Mouse (Mus musculus) liver, embryonic 15.5 days (tissue): ENCODE measurements around the gene Gpc6. TPM values are rescaled to one million over a fixed set of nuclear protein-coding genes. Genes with fewer than 3 reads are reported as not detected.

ENCODE experiments used
- ATAC-seq: fragments of 200-750 bp; cut with Nextera tagmentation; 2 replicates; pipeline ENCODE4 v1.8.0; 2017; ENCODE audit warnings: moderate number of reproducible peaks, mild to moderate bottlenecking, moderate library complexity; ENCODE audit not compliant: insufficient read depth
- H3K27ac ChIP-seq: fragments of 300-500 bp; sonication (generic); replicated peaks from 2 replicates; pipeline ENCODE4 v1.5.1; 2015; ENCODE audit warnings: mild to moderate bottlenecking, inconsistent platforms
- H3K27me3 ChIP-seq: fragments of 300-500 bp; sonication (generic); 2 replicates; pipeline ENCODE4 v1.6.1; 2015; ENCODE audit warnings: mild to moderate bottlenecking, inconsistent platforms
- H3K36me3 ChIP-seq: fragments of 300-500 bp; sonication (generic); replicated peaks from 2 replicates; pipeline ENCODE4 v1.6.1; 2015; ENCODE audit warnings: moderate library complexity, mild to moderate bottlenecking, inconsistent platforms
- H3K4me1 ChIP-seq: fragments of 300-500 bp; sonication (generic); replicated peaks from 2 replicates; pipeline ENCODE4 v1.6.1; 2015; ENCODE audit warnings: inconsistent platforms
- H3K4me2 ChIP-seq: fragments of 300-500 bp; sonication (generic); 2 replicates; pipeline ENCODE4 v1.6.1; 2015; ENCODE audit warnings: moderate library complexity, mild to moderate bottlenecking, inconsistent platforms
- H3K4me3 ChIP-seq: fragments of 300-500 bp; sonication (generic); replicated peaks from 2 replicates; pipeline ENCODE4 v1.5.1; 2015; ENCODE audit warnings: mild to moderate bottlenecking, inconsistent platforms
- H3K9ac ChIP-seq: fragments of 300-500 bp; sonication (generic); 2 replicates; pipeline ENCODE4 v1.6.1; 2015; ENCODE audit warnings: moderate library complexity, mild to moderate bottlenecking, inconsistent platforms
- H3K9me3 ChIP-seq: fragments of 300-500 bp; sonication (generic); replicated peaks from 2 replicates; pipeline ENCODE4 v1.6.1; 2016; ENCODE audit warnings: inconsistent platforms
- WGBS: fragments of 180-500 bp; shearing (Covaris S2); methylation state at CpG from one replicate; pipeline ENCODE4 v1.1.7; 2015; ENCODE audit warnings: mixed read lengths; ENCODE audit not compliant: insufficient replicate concordance; 5-methylcytosine and 5-hydroxymethylcytosine counted together
- polyA plus RNA-seq: library from polyadenylated mRNA; unstranded; fragments of >200 nt; fragmentation: Nextera tagmentation; extraction: Ambion mirVana; gene quantifications from 2 replicates; pipeline ENCODE4 v1.2.1, GENCODE M21; 2015

Gene Gpc6
- polyA plus RNA-seq, 1 experiment from 2014 or later, result 3.4 TPM

- no peaks in the 10 kb centered on the region for H3K36me3 ChIP-seq
- no peak overlapping the region for H3K27ac ChIP-seq
- no peak overlapping the region for H3K9ac ChIP-seq
- no peaks in the 10 kb centered on the region for H3K9me3 ChIP-seq
- ATAC-seq, result no peak
- no peak overlapping the region for H3K4me3 ChIP-seq
- H3K4me2 ChIP-seq, result no peak overlapping the region
- WGBS, result 60% methylated on average over 10 of the region's 10 CpGs
- no peaks in the 10 kb centered on the region for H3K4me1 ChIP-seq
- H3K27me3 ChIP-seq, result no peaks in the 10 kb centered on the region
Measured at GRCm38 (mm10) chr14:117912624-117913270, 987.6 kb downstream of the Gpc6 start.

DNA sequence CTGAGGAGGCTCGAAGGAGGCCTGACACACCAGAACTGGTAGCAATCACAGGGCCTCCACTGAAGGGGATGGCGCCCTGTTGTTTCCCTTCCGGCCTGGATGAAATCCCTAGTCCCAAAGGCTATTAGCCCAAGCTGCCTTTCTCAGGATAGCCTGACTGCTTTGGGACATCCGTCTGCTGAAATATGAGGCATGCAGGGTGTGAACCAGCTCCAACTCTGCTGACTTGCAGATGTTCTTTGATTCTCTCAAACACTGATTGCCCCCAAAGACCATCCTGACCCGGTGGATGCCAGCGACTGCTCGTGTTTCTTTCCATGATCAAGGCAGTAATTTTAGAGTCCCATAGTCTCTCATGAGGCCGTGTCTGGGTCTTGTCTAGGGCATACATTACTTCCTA lies 991.5 kb downstream of the Gpc6 start:
- H3K27me3 ChIP-seq, result no peaks in the 10 kb centered on the region
- 62% methylated on average over 8 of the region's 8 CpGs for WGBS
- H3K36me3 ChIP-seq, result no peaks in the 10 kb centered on the region
- H3K4me2 ChIP-seq, result no peak overlapping the region
- no peak overlapping the region for H3K27ac ChIP-seq
- H3K9ac ChIP-seq, result no peak overlapping the region
- ATAC-seq, result no peak
- no peak overlapping the region for H3K4me3 ChIP-seq
- H3K4me1 ChIP-seq, result no peaks in the 10 kb centered on the region
- H3K9me3 ChIP-seq, result no peaks in the 10 kb centered on the region

- Histone ChIP-seq H3K4me2 (no peak overlapping the region), H3K27me3 (no peaks in the 10 kb centered on the region), H3K9ac (no peak overlapping the region), H3K4me1 (no peaks in the 10 kb centered on the region), H3K36me3 (no peaks in the 10 kb centered on the region), H3K9me3 (no peaks in the 10 kb centered on the region), H3K27ac (no peak overlapping the region), H3K4me3 (no peak overlapping the region)
- 84% methylated on average over 10 of the region's 10 CpGs for WGBS
- ATAC-seq, result no peak
Measured at GRCm38 (mm10) chr14:117918724-117919123, 993.6 kb downstream of the Gpc6 start.

DNA sequence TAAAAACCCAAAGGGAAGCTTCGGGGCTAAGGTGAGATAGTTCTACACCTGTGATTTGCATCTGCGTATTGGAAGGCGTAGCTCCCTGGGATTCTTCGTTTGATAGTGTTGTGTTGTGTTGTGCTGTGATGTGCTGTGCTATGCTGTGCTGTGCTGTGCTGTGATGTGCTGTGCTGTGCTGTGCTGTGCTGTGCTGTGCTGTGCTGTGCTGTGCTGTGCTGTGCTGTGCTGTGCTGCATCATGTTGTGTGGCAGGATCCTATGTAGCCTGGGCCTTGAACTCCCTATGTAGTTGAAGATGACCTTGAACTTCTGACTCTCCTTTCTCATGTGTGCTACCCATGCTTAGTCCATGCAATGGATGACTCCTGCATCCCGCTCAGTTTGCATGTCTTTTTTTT lies 994.5 kb downstream of the Gpc6 start:
- H3K27me3 ChIP-seq, result no peaks in the 10 kb centered on the region
- H3K27ac ChIP-seq, result no peak overlapping the region
- H3K9me3 ChIP-seq, result no peaks in the 10 kb centered on the region
- ATAC-seq, result no peak
- H3K4me2 ChIP-seq, result no peak overlapping the region
- 79% methylated on average over 5 of the region's 5 CpGs for WGBS
- H3K36me3 ChIP-seq, result no peaks in the 10 kb centered on the region
- no peaks in the 10 kb centered on the region for H3K4me1 ChIP-seq
- no peak overlapping the region for H3K9ac ChIP-seq
- no peak overlapping the region for H3K4me3 ChIP-seq

- Histone ChIP-seq H3K36me3 (no peaks in the 10 kb centered on the region), H3K4me1 (no peaks in the 10 kb centered on the region), H3K27ac (no peak overlapping the region), H3K9me3 (no peaks in the 10 kb centered on the region), H3K4me2 (no peak overlapping the region), H3K4me3 (no peak overlapping the region), H3K9ac (no peak overlapping the region), H3K27me3 (no peaks in the 10 kb centered on the region)
- ATAC-seq, result no peak
- WGBS, result 72% methylated on average over 18 of the region's 18 CpGs
Measured at GRCm38 (mm10) chr14:117921393-117922014, 996.4 kb downstream of the Gpc6 start.

DNA sequence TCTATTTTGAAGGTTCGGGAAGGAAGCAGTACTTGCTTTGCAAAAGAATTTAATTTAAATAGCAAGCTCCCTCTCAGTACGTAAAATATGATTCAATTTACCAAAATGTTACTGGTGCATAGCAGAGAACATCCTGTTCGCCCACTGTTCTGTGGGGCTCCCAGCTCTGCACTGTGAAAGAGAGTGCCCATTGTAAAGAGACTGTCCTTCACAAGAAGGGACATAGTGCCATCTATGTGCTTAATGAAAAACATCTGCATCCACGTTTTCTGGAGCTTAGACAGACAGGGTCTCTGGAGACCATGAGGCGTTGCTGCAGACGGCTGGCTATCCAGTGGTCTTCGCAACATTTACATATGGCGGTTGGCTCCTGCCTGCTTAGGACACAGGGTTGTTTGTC lies 998.6 kb downstream of the Gpc6 start:
- H3K27me3 ChIP-seq, result no peaks in the 10 kb centered on the region
- H3K4me3 ChIP-seq, result no peak overlapping the region
- H3K4me1 ChIP-seq, result no peaks in the 10 kb centered on the region
- no peak for ATAC-seq
- H3K4me2 ChIP-seq, result no peak overlapping the region
- H3K27ac ChIP-seq, result no peak overlapping the region
- 73% methylated on average over 8 of the region's 8 CpGs for WGBS
- no peaks in the 10 kb centered on the region for H3K36me3 ChIP-seq
- H3K9ac ChIP-seq, result no peak overlapping the region
- no peaks in the 10 kb centered on the region for H3K9me3 ChIP-seq

DNA sequence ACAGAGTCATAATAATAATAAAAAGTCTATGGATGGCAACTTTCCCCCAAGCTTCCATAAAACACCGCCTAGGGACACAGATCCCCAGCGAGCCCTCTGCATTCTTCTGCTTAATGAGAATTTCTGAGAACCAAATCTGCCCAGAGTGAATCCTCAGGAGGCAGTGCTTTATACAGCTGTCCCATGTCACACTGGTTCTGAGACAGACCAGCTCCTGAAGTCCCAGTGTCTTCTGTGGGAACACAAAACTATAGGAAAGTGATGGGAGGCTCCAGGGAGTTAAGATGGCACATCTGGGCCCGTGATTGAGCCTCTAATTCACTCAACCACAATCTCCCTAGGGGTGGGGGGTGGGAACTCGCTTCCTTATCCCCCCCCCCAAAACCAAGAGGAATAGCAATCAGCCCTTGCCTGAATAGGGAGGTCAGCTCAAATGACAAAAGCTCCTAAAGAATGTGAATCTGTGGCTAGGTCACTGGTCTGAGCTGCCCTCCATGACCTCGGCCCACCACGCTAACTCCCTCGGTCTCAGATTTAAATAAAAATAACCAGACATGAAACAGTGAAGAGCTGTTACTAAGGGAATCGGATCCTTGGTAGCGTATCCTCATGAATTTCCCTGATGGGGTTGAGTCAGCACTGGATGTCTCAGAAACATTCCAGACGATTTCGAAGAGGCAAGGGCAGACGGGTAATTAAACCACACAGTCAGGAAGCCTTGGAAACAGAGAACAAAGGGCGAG lies 1005.2 kb downstream of the Gpc6 start:
- Histone ChIP-seq H3K36me3 (no peaks in the 10 kb centered on the region), H3K4me3 (no peak overlapping the region), H3K4me1 (no peaks in the 10 kb centered on the region), H3K9me3 (0 out of 2 replicates have a peak, but pooled peaks cover 3% of the 10 kb centered on the region), H3K9ac (no peak overlapping the region), H3K4me2 (no peak overlapping the region), H3K27me3 (no peaks in the 10 kb centered on the region), H3K27ac (no peak overlapping the region)
- no peak for ATAC-seq
- WGBS, result 43% methylated on average over 13 of the region's 13 CpGs

DNA sequence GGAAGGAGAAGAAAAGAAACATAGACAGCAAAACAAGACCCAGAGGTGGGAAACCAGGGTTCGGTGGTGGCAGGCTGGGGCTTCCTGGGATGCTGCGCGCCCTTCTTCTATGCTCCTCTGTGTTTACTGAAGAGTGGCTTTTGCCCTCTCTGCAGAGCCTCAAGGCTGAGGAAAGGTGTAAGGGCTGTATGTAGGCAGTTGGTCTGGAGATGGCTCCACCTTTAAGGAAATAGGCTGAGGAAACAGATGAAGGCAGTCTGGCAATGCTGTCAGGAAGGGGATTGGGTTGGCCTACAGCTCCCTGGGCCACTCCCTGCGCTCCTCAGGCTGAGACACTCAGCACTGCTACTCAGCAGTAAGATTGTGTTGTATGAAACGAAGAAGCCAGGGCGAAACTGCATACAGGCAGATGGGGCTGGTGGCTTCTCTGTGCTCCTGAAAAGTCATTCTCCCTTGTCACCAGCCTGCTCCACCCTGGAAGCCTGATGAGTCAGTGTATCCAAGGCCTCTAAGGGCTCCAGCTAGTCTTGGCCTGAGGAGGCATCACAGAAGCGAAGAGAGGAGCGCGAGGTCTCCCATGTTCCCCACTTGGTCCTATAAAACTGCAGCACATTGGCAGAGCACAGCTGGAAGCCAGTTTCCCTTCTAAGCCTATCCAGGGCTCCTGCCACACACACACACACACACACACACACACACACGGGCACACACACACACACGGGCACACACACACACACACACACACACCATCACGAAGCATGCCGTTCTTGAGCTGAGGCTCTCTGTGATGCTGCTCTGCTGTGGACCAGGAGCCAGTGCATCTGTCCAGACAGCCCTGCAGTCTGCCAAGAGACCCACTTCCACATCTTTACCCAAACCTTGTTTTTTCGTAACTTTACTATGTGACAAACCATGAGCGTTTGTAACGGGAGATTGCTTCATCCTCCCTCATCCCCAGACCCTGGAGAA lies 1006.0 kb downstream of the Gpc6 start:
- H3K4me2 ChIP-seq, result no peak overlapping the region
- no peaks in the 10 kb centered on the region for H3K27me3 ChIP-seq
- WGBS, result 65% methylated on average over 16 of the region's 16 CpGs
- H3K36me3 ChIP-seq, result no peaks in the 10 kb centered on the region
- no peaks in the 10 kb centered on the region for H3K4me1 ChIP-seq
- no peak overlapping the region for H3K9ac ChIP-seq
- H3K27ac ChIP-seq, result no peak overlapping the region
- ATAC-seq, result no peak
- H3K4me3 ChIP-seq, result no peak overlapping the region
- H3K9me3 ChIP-seq, result 0 out of 2 replicates have a peak, but pooled peaks cover 3% of the 10 kb centered on the region

DNA sequence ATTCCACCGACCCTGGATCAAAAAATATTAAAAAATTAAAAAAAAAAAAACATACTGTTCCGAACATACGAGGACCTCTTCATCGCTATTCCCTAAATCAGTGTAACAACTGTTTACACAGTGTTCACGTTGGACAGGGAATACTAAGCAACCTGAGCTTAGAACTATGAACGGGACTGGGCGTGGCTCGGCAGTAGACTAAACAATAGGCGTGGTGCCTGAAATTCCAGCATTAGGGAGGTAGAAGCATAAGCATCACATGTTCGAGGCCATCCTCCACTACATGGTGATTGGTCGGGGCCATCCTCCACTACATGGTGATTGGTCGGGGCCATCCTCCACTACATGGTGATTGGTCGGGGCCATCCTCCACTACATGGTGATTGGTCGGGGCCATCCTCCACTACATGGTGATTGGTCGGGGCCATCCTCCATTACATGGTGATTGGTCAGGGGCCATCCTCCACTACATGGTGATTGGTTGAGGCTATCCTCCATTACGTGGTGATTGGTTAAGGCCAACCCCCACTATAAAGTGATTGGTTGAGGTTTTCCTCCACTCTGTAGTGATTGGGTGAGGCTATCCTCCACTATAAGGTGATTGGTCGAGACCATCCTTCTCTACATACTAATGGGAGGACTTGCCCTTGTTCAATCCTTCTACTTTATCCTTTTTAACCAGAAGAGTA lies 1007.2 kb downstream of the Gpc6 start:
- H3K36me3 ChIP-seq, result no peaks in the 10 kb centered on the region
- H3K4me3 ChIP-seq, result no peak overlapping the region
- no peaks in the 10 kb centered on the region for H3K27me3 ChIP-seq
- H3K9me3 ChIP-seq, result 0 out of 2 replicates have a peak, but pooled peaks cover 3% of the 10 kb centered on the region
- WGBS, result 74% methylated on average over 17 of the region's 17 CpGs
- no peak overlapping the region for H3K4me2 ChIP-seq
- H3K4me1 ChIP-seq, result no peaks in the 10 kb centered on the region
- H3K27ac ChIP-seq, result no peak overlapping the region
- no peak overlapping the region for H3K9ac ChIP-seq
- no peak for ATAC-seq

GRCm38 (mm10) chr14:117938554-117938953 lies 1013.4 kb downstream of the Gpc6 start:
- Histone ChIP-seq H3K27ac (no peak overlapping the region), H3K4me1 (no peaks in the 10 kb centered on the region), H3K36me3 (no peaks in the 10 kb centered on the region), H3K27me3 (no peaks in the 10 kb centered on the region), H3K4me3 (no peak overlapping the region), H3K9ac (no peak overlapping the region), H3K4me2 (no peak overlapping the region), H3K9me3 (no peaks in the 10 kb centered on the region)
- ATAC-seq, result no peak
- 45% methylated on average over 2 of the region's 2 CpGs for WGBS
